Mouse (Mus musculus): ENCODE measurements at regions not wholly inside any gene's neighbourhood (a gene's known extent, or its start where the extent isn't known, plus 50 kb on each side); places are given as distances from the start of the nearest gene placed in this dataset.

- no peak for TF ChIP-seq CTCF (IDR thresholded peaks at IDR 0.05; ENCODE audit: insufficient read depth, low read depth, low read length)
- no peak for TF ChIP-seq POLR2A (IDR thresholded peaks at IDR 0.05; ENCODE audit: insufficient read depth, low read depth, low read length)
Observed at GRCm38 (mm10) chr13:113509403-113510185, 108.8 kb downstream of the Snx18 start.
